Mouse (Mus musculus) embryonic facial prominence, embryonic 14.5 days (tissue): Measurements from ENCODE around the gene Txlna. TPM values are rescaled to one million over a fixed set of nuclear protein-coding genes. Genes with fewer than 3 reads are reported as not detected.

ENCODE experiments used
- ATAC-seq: fragments of 200-750 bp; cut with Nextera tagmentation; 2 replicates; pipeline ENCODE4 v1.8.0; 2017; ENCODE audit warnings: low read depth, moderate number of reproducible peaks, moderate TSS enrichment
- DNase-seq: peaks from one replicate; pipeline ENCODE4 v3.0.0-alpha.2; 2015; ENCODE audit warnings: low spot score
- H3K27ac ChIP-seq: fragments of 300-500 bp; sonication (generic); replicated peaks from 2 replicates; pipeline ENCODE4 v1.5.1; 2014; ENCODE audit warnings: low read depth, mild to moderate bottlenecking, low read length, moderate library complexity
- H3K27me3 ChIP-seq: fragments of 300-500 bp; sonication (generic); replicated peaks from 2 replicates; pipeline ENCODE4 v1.6.1; 2014; ENCODE audit warnings: low read length; ENCODE audit not compliant: control insufficient read depth, insufficient read depth
- H3K36me3 ChIP-seq: fragments of 300-500 bp; sonication (generic); 2 replicates; pipeline ENCODE4 v1.6.1; 2014; ENCODE audit warnings: low read length, mixed read lengths; ENCODE audit not compliant: control insufficient read depth, insufficient read depth
- H3K4me1 ChIP-seq: fragments of 300-500 bp; sonication (generic); 2 replicates; pipeline ENCODE4 v1.6.1; 2014; ENCODE audit warnings: antibody characterized with exemption, low read length; ENCODE audit not compliant: control insufficient read depth, insufficient read depth
- H3K4me2 ChIP-seq: fragments of 300-500 bp; sonication (generic); 2 replicates; pipeline ENCODE4 v1.6.1; 2014; ENCODE audit warnings: low read depth, mild to moderate bottlenecking, low read length, moderate library complexity, mixed read lengths
- H3K4me3 ChIP-seq: fragments of 300-500 bp; sonication (generic); 2 replicates; pipeline ENCODE4 v1.5.1; 2014; ENCODE audit warnings: low read depth, mild to moderate bottlenecking, low read length
- H3K9ac ChIP-seq: fragments of 300-500 bp; sonication (generic); 2 replicates; pipeline ENCODE4 v1.6.1; 2014; ENCODE audit warnings: low read depth, mild to moderate bottlenecking, low read length, moderate library complexity, mixed read lengths
- H3K9me3 ChIP-seq: fragments of 300-500 bp; sonication (generic); 2 replicates; pipeline ENCODE4 v1.6.1; 2016; ENCODE audit warnings: low read length; ENCODE audit not compliant: control insufficient read depth
- WGBS: fragments of 180-500 bp; shearing (Covaris S2); extraction: QIAGEN DNeasy Blood & Tissue Kit; methylation state at CpG from one replicate; pipeline ENCODE4 v1.1.7; 2014; 5-methylcytosine and 5-hydroxymethylcytosine counted together
- polyA plus RNA-seq: library from polyadenylated mRNA; unstranded; fragments of >200 nt; fragmentation: Nextera tagmentation; extraction: Ambion mirVana; gene quantifications from 2 replicates; pipeline ENCODE4 v1.2.1, GENCODE M21; 2014

Gene Txlna
- polyA plus RNA-seq, 1 experiment from 2014 or later: 96.7 TPM

- no peaks in the 10 kb centered on the region for H3K9me3 ChIP-seq
- H3K36me3 ChIP-seq: peaks cover 41% of the 10 kb centered on the region
- no peak overlapping the region for H3K4me3 ChIP-seq
- no peak overlapping the region for H3K9ac ChIP-seq
- WGBS: 68% methylated on average over 4 of the region's 4 CpGs
- no peaks in the 10 kb centered on the region; the same call in 1 of the 2 replicates for H3K4me1 ChIP-seq
- H3K4me2 ChIP-seq: no peak overlapping the region
- H3K27me3 ChIP-seq: no peaks in the 10 kb centered on the region
- DNase-seq (no peak), ATAC-seq (no peak)
- H3K27ac ChIP-seq: no peak overlapping the region
Measured at GRCm38 (mm10) chr4:129588865-129589264, 52.0 kb downstream of the Txlna start.

DNA sequence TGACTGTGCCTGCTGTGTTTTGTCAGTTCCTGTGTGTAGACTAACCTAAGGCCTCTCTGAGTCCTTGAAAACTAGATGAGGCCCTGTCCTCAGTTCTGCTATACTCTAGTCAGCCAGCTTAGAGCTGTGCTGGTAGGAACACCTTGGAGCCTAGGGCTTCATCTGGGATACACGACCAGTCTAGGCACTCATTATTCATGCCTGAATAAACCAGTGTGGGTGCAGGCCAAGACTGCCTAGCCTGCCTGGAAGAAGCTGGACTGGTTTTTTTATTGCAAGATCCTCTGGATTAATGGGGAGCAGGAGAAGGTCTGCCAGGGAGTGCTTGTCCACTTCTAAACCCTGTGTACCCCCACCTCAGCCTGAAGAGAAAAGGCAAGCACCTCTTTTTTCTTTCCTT is 53.9 kb downstream of the Txlna start:
- Histone ChIP-seq H3K9ac (no peak overlapping the region), H3K9me3 (no peaks in the 10 kb centered on the region), H3K36me3 (peaks cover 22% of the 10 kb centered on the region), H3K4me3 (no peak overlapping the region), H3K27ac (no peak overlapping the region), H3K27me3 (no peaks in the 10 kb centered on the region), H3K4me1 (no peaks in the 10 kb centered on the region; the same call in 1 of the 2 replicates), H3K4me2 (no peak overlapping the region)
- 40% methylated on average over 1 of the region's 1 CpGs for WGBS
- ATAC-seq: no peak
- DNase-seq: peak; percentile 12

DNA sequence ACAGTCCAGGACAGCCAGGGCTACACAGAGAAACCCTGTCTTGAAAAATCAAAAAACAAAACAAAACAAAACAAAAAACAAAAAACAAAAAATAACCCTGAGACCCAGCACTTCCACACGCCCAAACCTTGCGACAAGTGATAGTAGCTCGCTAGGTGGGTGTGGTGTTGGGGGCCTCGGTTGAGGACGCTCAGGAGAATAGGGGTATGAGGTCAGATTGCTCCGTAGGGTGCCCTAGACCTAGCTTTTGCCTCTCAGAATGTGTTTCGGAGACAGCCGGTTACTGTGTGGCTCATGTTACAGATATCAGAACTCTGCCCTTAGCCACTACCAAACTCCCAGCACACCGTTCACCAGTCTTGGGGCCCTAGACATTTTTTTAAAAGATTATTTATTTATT is 55.1 kb downstream of the Txlna start:
- Histone ChIP-seq H3K9ac (no peak overlapping the region), H3K36me3 (peaks cover 10% of the 10 kb centered on the region), H3K27me3 (no peaks in the 10 kb centered on the region), H3K4me2 (peak overlapping the region; percentile 68; the same call in 1 of the 2 replicates), H3K27ac (no peak overlapping the region), H3K4me3 (no peak overlapping the region), H3K4me1 (no peaks in the 10 kb centered on the region; the same call in 1 of the 2 replicates), H3K9me3 (no peaks in the 10 kb centered on the region)
- DNase-seq: no peak
- no peak for ATAC-seq
- 71% methylated on average over 9 of the region's 9 CpGs for WGBS

DNA sequence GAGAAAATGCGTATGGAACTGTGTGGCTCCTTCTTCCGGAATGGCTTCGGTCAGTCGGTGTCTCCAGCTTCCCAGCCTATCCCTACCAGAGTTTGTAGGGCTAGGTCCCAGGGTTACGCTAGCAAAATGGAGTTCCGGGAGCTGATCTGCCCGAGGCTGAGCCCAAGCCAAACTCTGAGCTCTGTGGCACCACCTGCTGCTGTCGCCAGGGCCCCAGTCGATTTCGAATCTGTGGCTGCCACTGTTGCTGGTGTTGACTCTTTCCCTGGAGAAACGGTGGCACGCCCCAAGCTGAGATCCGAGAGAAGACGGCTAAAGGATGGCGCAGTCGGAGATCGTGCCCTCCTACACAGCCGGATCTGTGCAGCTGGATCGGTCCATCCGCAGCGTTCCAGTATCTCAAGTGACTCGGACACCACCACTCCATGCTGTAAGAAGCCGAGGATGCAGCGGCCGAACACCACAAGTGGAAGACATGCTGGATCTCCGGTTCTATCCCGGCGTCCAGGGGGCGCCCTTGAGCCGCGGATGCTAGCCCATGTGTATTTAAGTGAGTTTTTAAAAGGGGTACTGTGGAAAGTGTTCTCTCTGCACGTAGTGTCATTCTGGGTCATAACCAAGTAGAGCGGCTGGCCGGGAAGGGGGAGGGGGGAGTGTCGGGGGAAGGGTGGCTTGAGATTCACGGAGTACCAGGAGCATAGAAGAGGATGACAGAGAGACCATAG is 55.8 kb downstream of the Txlna start:
- Histone ChIP-seq H3K9me3 (no peaks in the 10 kb centered on the region), H3K27ac (no peak overlapping the region), H3K9ac (peak overlapping the region; percentile 65), H3K4me1 (no peaks in the 10 kb centered on the region; the same call in 1 of the 2 replicates), H3K27me3 (no peaks in the 10 kb centered on the region), H3K4me3 (peak overlapping the region; percentile 45), H3K36me3 (peaks cover 3% of the 10 kb centered on the region; the same call in 1 of the 2 replicates), H3K4me2 (peak overlapping the region; percentile 68)
- WGBS: 1% methylated on average over 36 of the region's 36 CpGs
- DNase-seq (peak; percentile 85), ATAC-seq (peak; percentile 81)

GRCm38 (mm10) chr4:129584370-129584769 is 56.5 kb downstream of the Txlna start:
- WGBS: 70% methylated on average over 1 of the region's 1 CpGs
- no peaks in the 10 kb centered on the region for H3K9me3 ChIP-seq
- H3K4me1 ChIP-seq: no peaks in the 10 kb centered on the region; the same call in 1 of the 2 replicates
- no peaks in the 10 kb centered on the region for H3K36me3 ChIP-seq
- no peak for DNase-seq
- no peak overlapping the region for H3K27ac ChIP-seq
- H3K4me2 ChIP-seq: peak overlapping the region; percentile 68
- H3K9ac ChIP-seq: peak overlapping the region; percentile 65
- no peak for ATAC-seq
- no peaks in the 10 kb centered on the region for H3K27me3 ChIP-seq
- peak overlapping the region; percentile 45 for H3K4me3 ChIP-seq

- no peak overlapping the region for H3K9ac ChIP-seq
- H3K36me3 ChIP-seq: no peaks in the 10 kb centered on the region
- no peak overlapping the region for H3K4me2 ChIP-seq
- H3K4me3 ChIP-seq: no peak overlapping the region
- no peaks in the 10 kb centered on the region for H3K9me3 ChIP-seq
- ATAC-seq: no peak
- WGBS: 78% methylated on average over 1 of the region's 1 CpGs
- H3K27ac ChIP-seq: no peak overlapping the region
- no peak for DNase-seq
- no peaks in the 10 kb centered on the region for H3K27me3 ChIP-seq
- no peaks in the 10 kb centered on the region; the same call in 1 of the 2 replicates for H3K4me1 ChIP-seq
Measured at GRCm38 (mm10) chr4:129582251-129582650, 58.6 kb downstream of the Txlna start.

- DNase-seq (no peak), ATAC-seq (no peak)
- no peak overlapping the region for H3K4me2 ChIP-seq
- no peaks in the 10 kb centered on the region for H3K36me3 ChIP-seq
- no peak overlapping the region for H3K4me3 ChIP-seq
- no peak overlapping the region for H3K9ac ChIP-seq
- no peaks in the 10 kb centered on the region for H3K27me3 ChIP-seq
- H3K27ac ChIP-seq: no peak overlapping the region
- no peaks in the 10 kb centered on the region; the same call in 1 of the 2 replicates for H3K4me1 ChIP-seq
- 70% methylated on average over 7 of the region's 7 CpGs for WGBS
- H3K9me3 ChIP-seq: no peaks in the 10 kb centered on the region
Measured at GRCm38 (mm10) chr4:129580347-129580746, 60.5 kb downstream of the Txlna start.

GRCm38 (mm10) chr4:129578466-129578865 is 62.4 kb downstream of the Txlna start, which contains the start of gene Fam167b:
Fam167b (minus strand) TSS chr4:129578549.
- H3K9ac ChIP-seq: no peak within 1 kb of the TSS
- no peak within 1 kb of the TSS for H3K27ac ChIP-seq
- DNase-seq: no peak
- H3K4me2 ChIP-seq: peak within 1 kb of the TSS; percentile 12; the same call in 1 of the 2 replicates
- no peak within 1 kb of the TSS for H3K4me3 ChIP-seq
- no peaks in the 10 kb centered on the region for H3K36me3 ChIP-seq
- ATAC-seq: no peak
- H3K9me3 ChIP-seq: no peaks in the 10 kb centered on the region
- WGBS: 91% methylated on average over 5 of the region's 5 CpGs
- H3K27me3 ChIP-seq: no peaks in the 10 kb centered on the region
- H3K4me1 ChIP-seq: no peaks in the 10 kb centered on the region

GRCm38 (mm10) chr4:129577688-129578087 is 63.2 kb downstream of the Txlna start:
- no peak for DNase-seq
- no peak overlapping the region for H3K27ac ChIP-seq
- no peak for ATAC-seq
- no peak overlapping the region for H3K4me3 ChIP-seq
- H3K27me3 ChIP-seq: no peaks in the 10 kb centered on the region
- no peak overlapping the region for H3K9ac ChIP-seq
- no peak overlapping the region; the same call in 1 of the 2 replicates for H3K4me2 ChIP-seq
- H3K4me1 ChIP-seq: no peaks in the 10 kb centered on the region
- no peaks in the 10 kb centered on the region for H3K9me3 ChIP-seq
- WGBS: 80% methylated on average over 7 of the region's 7 CpGs
- H3K36me3 ChIP-seq: no peaks in the 10 kb centered on the region
